Mouse (Mus musculus): ENCODE measurements around the gene Stip1. TPM values are rescaled to one million over a fixed set of nuclear protein-coding genes. Genes with fewer than 3 reads are reported as not detected.

Stip1 gene
- total and polyA plus RNA-seq, 3 experiments: 284 to 430 (median 370) TPM

DNA sequence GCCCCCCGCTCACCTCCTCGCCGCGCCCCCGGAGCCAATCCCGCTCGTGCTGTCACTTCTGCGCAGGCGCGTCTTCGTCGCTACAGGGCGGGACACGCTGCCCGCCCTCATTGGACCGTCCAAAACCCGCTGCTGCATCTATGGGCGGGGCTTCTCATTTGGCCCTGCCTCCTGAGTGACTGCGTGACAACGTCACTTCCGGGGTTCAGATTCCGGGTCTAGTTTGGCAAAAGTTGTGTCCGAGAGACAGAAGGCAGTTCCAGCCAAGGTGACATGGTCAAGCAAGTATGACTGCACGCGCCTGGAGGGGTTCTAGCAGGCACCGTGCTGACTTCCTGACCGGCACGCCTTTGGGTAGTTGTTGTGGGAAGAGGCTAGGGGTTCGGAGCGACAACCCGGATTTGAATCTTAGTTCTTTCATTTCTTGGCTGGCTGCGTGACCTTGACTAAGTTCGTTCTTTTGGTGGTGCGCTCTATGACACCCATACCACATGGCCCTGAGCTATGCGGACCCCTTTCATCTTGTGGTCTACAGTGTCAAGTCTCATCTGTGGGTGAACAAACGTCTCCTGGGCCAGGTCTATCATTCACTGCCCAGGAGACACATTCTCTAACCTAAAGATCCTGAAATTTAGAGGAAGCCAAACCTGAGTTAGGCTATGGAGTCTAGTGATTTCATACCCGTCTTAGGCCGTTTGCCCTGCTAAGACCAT lies 59.2 kb downstream of the Stip1 start, which contains the start of gene Fkbp2 (continued):
- TF ChIP-seq POLR2A (IDR thresholded peaks at IDR 0.05; ENCODE audit: control insufficient read depth in 1 of 2, insufficient read depth in 1 of 2, low read depth in 1 of 2, low read length in 2 of 2, poor library complexity in 1 of 2) (peak; percentile 90 to 97), MAFK (IDR thresholded peaks at IDR 0.05; ENCODE audit: borderline replicate concordance, low read depth, low read length) (no peak), CHD2 (IDR thresholded peaks at IDR 0.05; ENCODE audit: low read length) (peak; percentile 30; the same call in 1 of the 2 replicates), NELFE (IDR thresholded peaks at IDR 0.05; ENCODE audit: low read depth, low read length) (peak; percentile 99), ELF1 (IDR thresholded peaks at IDR 0.05; ENCODE audit: low read depth, low read length) (peak; percentile 91), NRF1 (IDR thresholded peaks at IDR 0.05; ENCODE audit: insufficient read depth, low read depth, low read length, poor library complexity, severe bottlenecking) (peak; percentile 84), ZKSCAN1 (IDR thresholded peaks at IDR 0.05; ENCODE audit: low read depth, low read length) (no peak), CHD1 (IDR thresholded peaks at IDR 0.05; ENCODE audit: low read depth, low read length) (no peak), RCOR1 (IDR thresholded peaks at IDR 0.05; ENCODE audit: low read depth, low read length) (no peak), MEF2A (IDR thresholded peaks at IDR 0.05; ENCODE audit: extremely low read depth, insufficient replicate concordance, low read depth, low read length, poor library complexity, severe bottlenecking) (no peak)

DNA sequence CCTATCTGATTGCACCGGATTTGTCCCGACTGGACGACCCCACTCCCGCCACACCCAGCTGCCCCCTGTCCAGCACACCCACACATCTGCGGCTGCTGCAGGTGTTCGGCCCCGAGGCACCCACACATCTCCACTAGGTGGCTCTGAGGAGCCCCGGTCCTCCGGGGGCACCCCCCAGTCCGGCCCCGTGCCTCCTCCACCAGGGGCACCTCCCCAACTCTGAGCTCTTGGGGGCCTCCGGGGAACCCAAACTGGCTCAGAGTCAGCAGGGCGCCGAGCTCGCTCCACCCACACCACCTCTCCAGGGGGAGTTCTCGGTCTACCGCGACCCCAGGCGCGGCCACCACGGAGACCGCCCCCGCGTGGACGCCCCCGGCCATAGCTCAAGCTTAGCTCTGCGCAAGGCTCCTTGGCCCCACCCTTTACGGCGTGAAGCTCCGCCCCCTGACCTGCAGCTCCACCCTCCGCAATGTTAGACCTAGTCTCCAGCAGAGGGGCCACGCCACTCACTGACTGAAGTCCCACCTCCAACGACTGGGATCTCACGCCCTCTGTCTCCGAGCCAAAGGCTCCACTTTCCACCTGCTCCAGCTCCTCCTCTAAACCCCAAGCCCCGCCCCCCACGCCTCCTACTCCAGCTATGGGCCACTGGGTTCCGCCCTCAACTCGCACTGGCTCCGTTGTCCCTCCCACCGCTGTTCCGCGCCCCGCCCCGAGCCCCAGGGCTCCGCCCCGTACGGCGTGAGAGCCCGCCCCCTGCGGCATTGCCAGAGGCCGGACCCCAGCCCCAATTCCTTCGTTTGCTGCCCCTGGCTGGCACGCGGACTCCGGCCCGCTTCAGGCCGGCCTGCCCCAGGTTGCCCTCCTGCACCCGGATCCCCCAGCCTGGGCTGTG lies 60.0 kb downstream of the Stip1 start:
- peak overlapping the region; percentile 74 for H3K9ac ChIP-seq (ENCODE audit: control insufficient read depth, low read depth, low read length, poor library complexity, severe bottlenecking)
- peak in 1 of 2 experiments; percentile 40; a peak in 2 of 4 replicates for TF ChIP-seq POLR2A (IDR thresholded peaks at IDR 0.05; ENCODE audit: control insufficient read depth in 1 of 2, insufficient read depth in 1 of 2, low read depth in 1 of 2, low read length in 2 of 2, poor library complexity in 1 of 2)
- peak; percentile 54; the same call in 1 of the 2 replicates for TF ChIP-seq SIN3A (IDR thresholded peaks at IDR 0.05; ENCODE audit: low read length)
- no peak for TF ChIP-seq TAL1 (IDR thresholded peaks at IDR 0.05; ENCODE audit: low read length)
- TF ChIP-seq NRF1 (IDR thresholded peaks at IDR 0.05; ENCODE audit: insufficient read depth, low read depth, low read length, poor library complexity, severe bottlenecking): 0 out of 2 replicates have a peak, but pooled peaks have one; percentile 37
- TF ChIP-seq TCF12 (IDR thresholded peaks at IDR 0.05; ENCODE audit: low read depth, low read length): 0 out of 2 replicates have a peak, but pooled peaks have one; percentile 25
- peak; percentile 38 for TF ChIP-seq SMC3 (IDR thresholded peaks at IDR 0.05; ENCODE audit: low read depth, low read length)
- TF ChIP-seq CTCF (IDR thresholded peaks at IDR 0.05 in 2 of 3, conservative IDR thresholded peaks at IDR 0.05 in 1 of 3; ENCODE audit: control insufficient read depth in 1 of 3, insufficient read depth in 1 of 3, low read depth in 2 of 3, low read length in 3 of 3, poor library complexity in 1 of 3, severe bottlenecking in 1 of 3): peak; percentile 54 to 86 (median 55)
- no peak for TF ChIP-seq EP300 (IDR thresholded peaks at IDR 0.05; ENCODE audit: low read depth in 1 of 2, low read length in 2 of 2)
- no peak for TF ChIP-seq GABPA (IDR thresholded peaks at IDR 0.05; ENCODE audit: low read depth, low read length)
- TF ChIP-seq ZMIZ1 (IDR thresholded peaks at IDR 0.05; ENCODE audit: low read depth, low read length): 0 out of 2 replicates have a peak, but pooled peaks have one; percentile 46
- 0 out of 2 replicates have a peak, but pooled peaks have one; percentile 50 for TF ChIP-seq MAZ (IDR thresholded peaks at IDR 0.05; ENCODE audit: low read depth, low read length)
- no peak for TF ChIP-seq POLR2AphosphoS5 (IDR thresholded peaks at IDR 0.05; ENCODE audit: borderline replicate concordance, low read depth, low read length)
- no peaks in the 10 kb centered on the region for H3K9me3 ChIP-seq (replicated peaks; ENCODE audit: insufficient read depth, low read length)
- H3K4me1 ChIP-seq (ENCODE audit: control insufficient read depth in 1 of 2, insufficient read depth in 2 of 2, low read length in 2 of 2): peaks cover 0 to 19% of the 10 kb centered on the region in 2 experiments; a peak in 2 of 4 replicates
- no peaks in the 10 kb centered on the region for H3K27me3 ChIP-seq (ENCODE audit: control insufficient read depth in 1 of 2, insufficient read depth in 2 of 2, low read length in 2 of 2)
- H3K36me3 ChIP-seq (ENCODE audit: control insufficient read depth in 1 of 2, insufficient read depth in 2 of 2, low read length in 2 of 2): peaks cover 0 to 23% of the 10 kb centered on the region in 2 experiments; a peak in 2 of 4 replicates
- H3K4me3 ChIP-seq (ENCODE audit: control insufficient read depth in 1 of 2, insufficient read depth in 1 of 2, low read depth in 2 of 2, low read length in 2 of 2): peak overlapping the region; percentile 56 to 60
- peaks cover 39% of the 10 kb centered on the region for H3K79me2 ChIP-seq (ENCODE audit: control insufficient read depth, insufficient read depth, low read length, poor library complexity)
- peak overlapping the region; percentile 45 for H3K27ac ChIP-seq (ENCODE audit: control insufficient read depth, low read depth, low read length)
- DNase-seq (ENCODE audit: low read depth, low spot score): peak; percentile 99
